Mouse (Mus musculus): ENCODE measurements around the gene 1600014C10Rik.

DNA sequence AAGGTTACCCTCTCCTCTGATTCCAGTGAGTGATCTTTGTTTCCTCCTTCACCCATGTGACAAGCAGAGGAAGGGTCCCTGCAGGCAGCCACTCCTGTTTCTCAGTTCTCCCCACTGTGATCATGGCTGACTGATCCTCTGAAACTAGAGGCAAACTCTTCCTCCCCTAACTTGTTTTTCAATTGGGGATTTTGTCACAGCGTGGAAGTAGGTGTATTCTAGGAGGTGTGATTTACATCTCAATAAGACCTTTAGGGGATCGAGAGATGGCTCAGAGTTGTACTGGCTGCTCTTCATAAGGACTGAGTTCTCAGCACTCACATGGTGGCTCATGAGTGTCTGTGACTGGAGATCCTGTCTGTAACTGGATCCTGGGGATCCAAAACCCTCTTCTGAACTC lies 22.8 kb downstream of the 1600014C10Rik start:
- TF ChIP-seq CTCF (IDR thresholded peaks at IDR 0.05; ENCODE audit: low read depth) = no peak
- TF ChIP-seq EP300 (IDR thresholded peaks at IDR 0.05; ENCODE audit: low read depth) = no peak
